Mouse (Mus musculus) embryonic facial prominence, embryonic 15.5 days (tissue): ENCODE measurements around the gene Mtus2. TPM values are rescaled to one million over a fixed set of nuclear protein-coding genes. Genes with fewer than 3 reads are reported as not detected.

Source experiments
- ATAC-seq: fragments of 200-750 bp; cut with Nextera tagmentation; 2 replicates; pipeline ENCODE4 v1.8.0; 2017; ENCODE audit warnings: low read depth, moderate TSS enrichment; ENCODE audit not compliant: insufficient number of reproducible peaks, low FRiP score, low TSS enrichment
- H3K27ac ChIP-seq: fragments of 300-500 bp; sonication (generic); replicated peaks from 2 replicates; pipeline ENCODE4 v1.5.1; 2015; ENCODE audit warnings: mild to moderate bottlenecking, inconsistent platforms
- H3K27me3 ChIP-seq: fragments of 300-500 bp; sonication (generic); 2 replicates; pipeline ENCODE4 v1.6.1; 2015; ENCODE audit warnings: inconsistent platforms
- H3K36me3 ChIP-seq: fragments of 300-500 bp; sonication (generic); 2 replicates; pipeline ENCODE4 v1.6.1; 2015; ENCODE audit warnings: mild to moderate bottlenecking, inconsistent platforms
- H3K4me1 ChIP-seq: fragments of 300-500 bp; sonication (generic); 2 replicates; pipeline ENCODE4 v1.6.1; 2015; ENCODE audit warnings: inconsistent platforms
- H3K4me2 ChIP-seq: fragments of 300-500 bp; sonication (generic); replicated peaks from 2 replicates; pipeline ENCODE4 v1.6.1; 2015; ENCODE audit warnings: mild to moderate bottlenecking, inconsistent platforms
- H3K4me3 ChIP-seq: fragments of 300-500 bp; sonication (generic); replicated peaks from 2 replicates; pipeline ENCODE4 v1.5.1; 2015; ENCODE audit warnings: mild to moderate bottlenecking, inconsistent platforms
- H3K9ac ChIP-seq: fragments of 300-500 bp; sonication (generic); 2 replicates; pipeline ENCODE4 v1.6.1; 2015; ENCODE audit warnings: inconsistent platforms
- H3K9me3 ChIP-seq: fragments of 300-500 bp; sonication (generic); replicated peaks from 2 replicates; pipeline ENCODE4 v1.6.1; 2016; ENCODE audit warnings: inconsistent platforms
- WGBS: fragments of 180-500 bp; shearing (Covaris S2); methylation state at CpG from one replicate; pipeline ENCODE4 v1.1.7; 2015; 5-methylcytosine and 5-hydroxymethylcytosine counted together
- polyA plus RNA-seq: library from polyadenylated mRNA; unstranded; fragments of >200 nt; fragmentation: Nextera tagmentation; extraction: Ambion mirVana; gene quantifications from 2 replicates; pipeline ENCODE4 v1.2.1, GENCODE M21; 2015

Gene Mtus2
- polyA plus RNA-seq, 1 experiment from 2014 or later = 4.5 TPM

DNA sequence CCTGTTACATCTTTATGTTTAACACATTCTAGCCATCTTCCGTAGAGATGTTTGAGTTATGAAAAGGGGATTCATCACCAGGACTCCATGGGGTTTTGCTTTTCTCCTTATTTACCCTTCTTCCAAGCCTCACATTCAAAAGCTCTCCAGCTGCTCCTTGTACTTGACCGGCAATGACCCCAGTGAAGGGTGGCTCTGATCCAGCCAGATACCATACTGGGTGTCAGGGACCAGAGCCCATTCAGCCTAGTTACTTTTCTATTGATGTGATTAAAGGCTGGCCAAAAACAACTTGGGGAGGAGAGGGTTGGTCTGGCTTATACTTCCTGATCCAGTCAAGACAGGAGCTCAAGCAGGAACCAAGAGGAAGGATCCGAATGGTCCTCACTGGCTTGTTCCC is 326.5 kb downstream of the Mtus2 start:
- ATAC-seq = no peak
- no peak overlapping the region for H3K4me3 ChIP-seq
- H3K27me3 ChIP-seq = no peaks in the 10 kb centered on the region
- 83% methylated on average over 3 of the region's 3 CpGs for WGBS
- H3K27ac ChIP-seq = no peak overlapping the region
- H3K9me3 ChIP-seq = no peaks in the 10 kb centered on the region
- H3K9ac ChIP-seq = no peak overlapping the region
- no peak overlapping the region for H3K4me2 ChIP-seq
- no peaks in the 10 kb centered on the region for H3K4me1 ChIP-seq
- no peaks in the 10 kb centered on the region for H3K36me3 ChIP-seq

DNA sequence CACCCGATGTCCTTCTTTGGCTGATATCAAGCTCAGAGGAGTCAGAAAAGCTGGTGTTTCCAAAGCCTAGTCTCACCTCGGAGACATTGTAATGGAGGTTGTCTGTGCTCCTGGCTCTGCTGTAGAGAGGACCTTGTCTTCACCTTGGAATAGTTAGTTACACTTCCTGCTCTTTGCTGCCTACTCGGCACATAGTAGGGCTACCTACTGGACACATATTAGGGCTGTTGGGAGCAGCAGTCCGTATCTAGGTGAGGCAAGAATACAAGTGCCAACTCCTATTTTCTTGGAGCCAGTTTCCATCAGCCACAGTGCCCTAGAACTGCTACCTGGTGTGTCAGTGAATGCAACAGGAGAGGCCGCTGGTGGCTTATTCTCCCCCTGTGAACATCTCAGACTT is 330.4 kb downstream of the Mtus2 start:
- Histone ChIP-seq H3K27me3 (no peaks in the 10 kb centered on the region), H3K4me2 (no peak overlapping the region), H3K4me3 (no peak overlapping the region), H3K4me1 (no peaks in the 10 kb centered on the region), H3K9me3 (no peaks in the 10 kb centered on the region), H3K36me3 (no peaks in the 10 kb centered on the region), H3K9ac (no peak overlapping the region), H3K27ac (no peak overlapping the region)
- 86% methylated on average over 5 of the region's 5 CpGs for WGBS
- ATAC-seq = no peak

GRCm38 (mm10) chr5:148288804-148289203 is 331.7 kb downstream of the Mtus2 start:
- no peak overlapping the region for H3K4me3 ChIP-seq
- no peak overlapping the region for H3K27ac ChIP-seq
- WGBS = 76% methylated on average over 18 of the region's 18 CpGs
- no peaks in the 10 kb centered on the region for H3K9me3 ChIP-seq
- no peaks in the 10 kb centered on the region for H3K4me1 ChIP-seq
- no peak overlapping the region for H3K9ac ChIP-seq
- H3K27me3 ChIP-seq = no peaks in the 10 kb centered on the region
- no peaks in the 10 kb centered on the region for H3K36me3 ChIP-seq
- ATAC-seq = no peak
- H3K4me2 ChIP-seq = no peak overlapping the region

DNA sequence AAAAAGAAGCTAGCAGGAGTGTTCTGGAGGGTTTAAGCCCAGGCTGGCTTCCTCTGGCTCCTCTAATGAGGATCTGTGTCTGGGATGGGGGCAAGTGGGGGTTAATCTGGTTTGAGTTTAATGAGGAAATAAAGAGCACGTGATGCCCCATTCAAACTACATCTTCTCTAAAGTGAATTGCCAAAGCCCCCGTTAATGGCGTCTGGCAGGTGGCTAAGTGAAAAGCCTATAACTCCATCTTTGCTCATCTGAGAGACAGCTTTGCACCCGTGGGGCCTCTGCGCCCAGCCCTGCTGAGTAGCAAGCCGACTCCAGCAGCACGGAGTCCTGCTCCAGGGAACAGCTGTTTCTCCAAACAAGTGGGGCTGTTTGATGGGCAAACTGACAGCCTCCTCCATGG is 332.8 kb downstream of the Mtus2 start:
- Histone ChIP-seq H3K9ac (no peak overlapping the region), H3K9me3 (no peaks in the 10 kb centered on the region), H3K4me2 (no peak overlapping the region), H3K27me3 (no peaks in the 10 kb centered on the region), H3K36me3 (no peaks in the 10 kb centered on the region), H3K4me1 (no peaks in the 10 kb centered on the region), H3K27ac (no peak overlapping the region), H3K4me3 (no peak overlapping the region)
- 55% methylated on average over 7 of the region's 7 CpGs for WGBS
- no peak for ATAC-seq

DNA sequence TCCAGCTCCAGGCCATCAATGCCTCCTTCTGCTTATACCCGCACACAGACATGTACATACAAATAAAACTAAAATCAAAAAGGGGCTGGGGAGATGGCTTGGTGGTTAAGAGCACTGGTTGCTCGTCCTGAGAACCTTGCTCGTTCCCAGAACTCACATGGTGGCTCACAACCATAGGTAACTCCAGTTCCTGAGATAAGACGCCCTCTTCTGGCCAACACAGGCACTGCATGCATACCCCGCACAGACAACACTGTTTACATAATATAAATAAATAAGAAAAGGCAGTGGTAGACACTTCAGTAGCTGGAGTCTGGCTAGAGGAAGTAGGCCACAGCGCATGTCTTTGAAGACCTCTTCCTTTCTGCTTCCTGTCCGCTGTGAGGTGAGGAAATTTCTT is 335.7 kb downstream of the Mtus2 start:
- no peaks in the 10 kb centered on the region for H3K27me3 ChIP-seq
- H3K4me3 ChIP-seq = no peak overlapping the region
- H3K4me1 ChIP-seq = no peaks in the 10 kb centered on the region
- H3K4me2 ChIP-seq = no peak overlapping the region
- no peaks in the 10 kb centered on the region for H3K9me3 ChIP-seq
- no peaks in the 10 kb centered on the region for H3K36me3 ChIP-seq
- 77% methylated on average over 7 of the region's 7 CpGs for WGBS
- H3K27ac ChIP-seq = no peak overlapping the region
- no peak overlapping the region for H3K9ac ChIP-seq
- no peak for ATAC-seq

GRCm38 (mm10) chr5:148293346-148293745 is 336.2 kb downstream of the Mtus2 start:
- H3K36me3 ChIP-seq = no peaks in the 10 kb centered on the region
- H3K4me1 ChIP-seq = no peaks in the 10 kb centered on the region
- H3K9me3 ChIP-seq = no peaks in the 10 kb centered on the region
- no peak for ATAC-seq
- no peak overlapping the region for H3K4me2 ChIP-seq
- no peak overlapping the region for H3K27ac ChIP-seq
- no peak overlapping the region for H3K4me3 ChIP-seq
- no peak overlapping the region for H3K9ac ChIP-seq
- H3K27me3 ChIP-seq = no peaks in the 10 kb centered on the region
- WGBS = 81% methylated on average over 7 of the region's 7 CpGs

GRCm38 (mm10) chr5:148302968-148303367 is 345.8 kb downstream of the Mtus2 start:
- WGBS = 81% methylated on average over 11 of the region's 11 CpGs
- Histone ChIP-seq H3K36me3 (no peaks in the 10 kb centered on the region), H3K27me3 (no peaks in the 10 kb centered on the region), H3K27ac (no peak overlapping the region), H3K4me2 (no peak overlapping the region), H3K4me1 (no peaks in the 10 kb centered on the region), H3K9ac (no peak overlapping the region), H3K4me3 (no peak overlapping the region), H3K9me3 (no peaks in the 10 kb centered on the region)
- ATAC-seq = no peak

DNA sequence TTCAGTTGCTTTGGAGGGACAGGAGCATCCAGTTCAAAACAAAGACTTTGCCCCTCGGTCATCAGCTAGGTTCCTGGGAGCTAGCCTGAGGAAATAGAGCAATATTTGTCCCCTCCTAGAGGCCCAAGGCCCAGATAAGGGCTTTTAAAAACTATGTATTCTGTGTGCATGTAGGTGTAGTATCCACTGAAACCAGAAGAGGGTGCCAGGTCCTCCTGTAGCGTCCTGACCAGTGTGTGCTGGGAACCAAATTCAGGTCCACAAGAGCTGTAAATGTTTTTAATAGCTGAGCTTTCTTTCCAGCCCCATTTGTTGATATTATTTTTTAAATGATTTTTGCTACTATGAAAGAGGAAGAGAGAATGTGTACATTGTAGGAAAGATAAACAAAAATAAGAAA is 347.0 kb downstream of the Mtus2 start:
- no peak overlapping the region for H3K9ac ChIP-seq
- WGBS = 87% methylated on average over 2 of the region's 2 CpGs
- no peaks in the 10 kb centered on the region for H3K36me3 ChIP-seq
- no peak for ATAC-seq
- H3K4me1 ChIP-seq = no peaks in the 10 kb centered on the region
- no peak overlapping the region for H3K4me3 ChIP-seq
- no peaks in the 10 kb centered on the region for H3K27me3 ChIP-seq
- H3K4me2 ChIP-seq = no peak overlapping the region
- no peak overlapping the region for H3K27ac ChIP-seq
- H3K9me3 ChIP-seq = no peaks in the 10 kb centered on the region

- H3K36me3 ChIP-seq = no peaks in the 10 kb centered on the region
- WGBS = 61% methylated on average over 10 of the region's 10 CpGs
- no peak overlapping the region for H3K27ac ChIP-seq
- no peak for ATAC-seq
- H3K4me2 ChIP-seq = no peak overlapping the region
- H3K27me3 ChIP-seq = no peaks in the 10 kb centered on the region
- H3K4me1 ChIP-seq = no peaks in the 10 kb centered on the region
- H3K9me3 ChIP-seq = no peaks in the 10 kb centered on the region
- H3K9ac ChIP-seq = no peak overlapping the region
- no peak overlapping the region for H3K4me3 ChIP-seq
These were observed 353.7 kb downstream of the Mtus2 start for GRCm38 (mm10) chr5:148310790-148311189.

GRCm38 (mm10) chr5:148312443-148312842 is 355.3 kb downstream of the Mtus2 start:
- no peak overlapping the region for H3K27ac ChIP-seq
- 54% methylated on average over 2 of the region's 2 CpGs for WGBS
- H3K27me3 ChIP-seq = no peaks in the 10 kb centered on the region
- no peaks in the 10 kb centered on the region for H3K9me3 ChIP-seq
- no peak overlapping the region for H3K4me3 ChIP-seq
- no peaks in the 10 kb centered on the region for H3K36me3 ChIP-seq
- no peaks in the 10 kb centered on the region for H3K4me1 ChIP-seq
- no peak overlapping the region for H3K4me2 ChIP-seq
- no peak overlapping the region for H3K9ac ChIP-seq
- no peak for ATAC-seq

GRCm38 (mm10) chr5:148314931-148315330 is 357.8 kb downstream of the Mtus2 start:
- WGBS = 93% methylated on average over 5 of the region's 5 CpGs
- no peak overlapping the region for H3K4me3 ChIP-seq
- no peak overlapping the region for H3K27ac ChIP-seq
- no peak for ATAC-seq
- no peak overlapping the region for H3K9ac ChIP-seq
- no peaks in the 10 kb centered on the region for H3K27me3 ChIP-seq
- no peaks in the 10 kb centered on the region for H3K4me1 ChIP-seq
- H3K4me2 ChIP-seq = no peak overlapping the region
- no peaks in the 10 kb centered on the region for H3K9me3 ChIP-seq
- H3K36me3 ChIP-seq = no peaks in the 10 kb centered on the region

- Histone ChIP-seq H3K27me3 (no peaks in the 10 kb centered on the region), H3K36me3 (no peaks in the 10 kb centered on the region), H3K9me3 (no peaks in the 10 kb centered on the region), H3K9ac (no peak overlapping the region), H3K27ac (no peak overlapping the region), H3K4me1 (no peaks in the 10 kb centered on the region), H3K4me2 (no peak overlapping the region), H3K4me3 (no peak overlapping the region)
- WGBS = 46% methylated on average over 4 of the region's 4 CpGs
- no peak for ATAC-seq
These were observed 368.3 kb downstream of the Mtus2 start for GRCm38 (mm10) chr5:148325317-148325885.
